Mouse (Mus musculus) embryonic fibroblast, embryonic 13.5 days (primary cell): Measurements from ENCODE around the gene Gtpbp2. TPM values are rescaled to one million over a fixed set of nuclear protein-coding genes. Genes with fewer than 3 reads are reported as not detected.

Experiments
- H3K27ac ChIP-seq: 2 replicates; pipeline ENCODE4 v1.5.1; 2012; ENCODE audit warnings: low read length, control low read depth, inconsistent platforms; ENCODE audit not compliant: insufficient read depth
- H3K4me1 ChIP-seq: 2 replicates; pipeline ENCODE4 v1.6.1; 2011; ENCODE audit warnings: low read length; ENCODE audit not compliant: control insufficient read depth, insufficient read depth
- H3K4me3 ChIP-seq: 2 replicates; pipeline ENCODE4 v1.5.1; 2011; ENCODE audit warnings: mild to moderate bottlenecking, control low read depth, low read length; ENCODE audit not compliant: insufficient read depth
- CTCF ChIP-seq: IDR thresholded peaks from 2 replicates; pipeline ENCODE4 v1.5.1; 2011; ENCODE audit warnings: mild to moderate bottlenecking, control low read depth, low read length, moderate library complexity, borderline replicate concordance; ENCODE audit not compliant: insufficient read depth
- POLR2A ChIP-seq: IDR thresholded peaks from 2 replicates; pipeline ENCODE4 v1.6.1; 2011; ENCODE audit warnings: low read depth, mild to moderate bottlenecking, control low read depth, low read length, moderate library complexity
- polyA plus RNA-seq: library from polyadenylated mRNA; stranded (reverse); fragments of >200 nt; gene quantifications from 2 replicates; pipeline ENCODE4 v1.2.4, GENCODE M21; 2011; ENCODE audit warnings: low read depth; ENCODE audit not compliant: missing spikeins, insufficient read length

Gtpbp2 gene
- polyA plus RNA-seq, 1 experiment, result 61.2 TPM

DNA sequence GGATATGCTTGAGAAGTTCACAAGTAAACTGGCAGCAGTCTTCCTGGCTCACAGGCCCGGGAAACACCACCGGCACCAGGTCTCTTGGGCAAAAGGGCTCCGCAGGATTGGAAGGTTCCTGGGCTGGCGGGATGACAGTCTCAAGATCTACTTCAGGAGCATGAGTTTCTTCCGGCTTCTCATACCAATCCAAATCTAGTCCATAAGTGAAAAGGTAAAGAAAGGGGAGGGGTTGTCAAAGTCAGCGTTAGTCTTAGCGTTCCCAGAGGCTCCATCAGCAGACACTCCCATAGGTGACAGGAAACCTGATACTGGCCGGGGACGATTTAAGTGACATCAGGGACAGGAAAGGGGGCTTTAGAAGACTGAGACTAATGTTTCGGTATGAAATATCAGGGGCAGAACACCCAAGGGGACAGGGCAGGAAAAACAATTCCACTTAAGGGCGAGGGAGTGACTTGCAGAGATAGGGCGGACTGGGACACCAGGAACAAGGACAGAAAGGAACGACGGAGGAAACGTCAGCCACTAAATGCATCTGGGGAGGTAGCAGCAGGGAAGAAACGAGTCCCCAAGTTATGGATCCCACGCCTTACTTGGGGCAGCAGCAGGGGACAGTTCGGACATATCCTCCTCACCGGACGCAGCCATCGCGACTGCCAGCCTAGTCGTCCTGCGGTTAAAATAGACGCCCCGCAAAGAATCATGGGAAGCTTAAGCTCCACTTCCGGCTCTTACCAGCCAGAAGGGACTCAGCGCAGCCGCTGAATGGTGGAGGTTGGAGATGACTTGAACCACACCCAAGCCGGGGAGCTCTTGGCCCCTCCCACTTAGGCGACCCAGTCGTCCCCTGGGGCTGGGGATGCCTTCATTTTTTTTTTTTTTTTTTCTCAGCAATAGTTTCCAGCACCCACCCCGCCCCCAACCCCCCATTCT, 7.7 kb upstream of the Gtpbp2 start, which contains the start of gene Mad2l1bp:
Mad2l1bp (minus strand) TSS at position 707 of the 936 bp plus-strand sequence.
- Histone ChIP-seq H3K4me3 (peak within 1 kb of the TSS; percentile 73), H3K4me1 (0 out of 2 replicates have a peak, but pooled peaks cover 2% of the 10 kb centered on the region), H3K27ac (no peak within 1 kb of the TSS)
- TF ChIP-seq POLR2A (peak; percentile 99), CTCF (no peak)

DNA sequence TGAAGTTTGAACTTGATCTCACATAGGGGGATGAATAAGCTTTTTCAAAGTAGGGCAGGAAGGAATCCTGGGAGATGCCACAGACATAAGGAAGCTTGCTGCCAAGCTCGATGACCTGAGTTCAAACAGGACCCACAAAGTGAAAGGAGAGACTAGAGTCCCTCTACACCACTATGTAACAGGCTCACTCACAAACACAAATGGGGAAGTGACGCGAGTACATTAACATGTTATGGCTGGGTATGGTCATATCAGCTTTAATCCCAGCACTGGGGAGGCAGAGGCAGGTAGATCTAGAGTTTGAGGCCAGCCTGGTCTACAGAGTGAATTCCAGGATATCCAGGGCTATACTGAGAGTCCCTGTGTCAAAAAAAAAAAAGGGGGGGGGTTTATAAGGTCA, 6.5 kb upstream of the Gtpbp2 start:
- Histone ChIP-seq H3K4me3 (no peak overlapping the region), H3K27ac (no peak overlapping the region), H3K4me1 (0 out of 2 replicates have a peak, but pooled peaks cover 2% of the 10 kb centered on the region)
- no peak for TF ChIP-seq POLR2A
- no peak for TF ChIP-seq CTCF

DNA sequence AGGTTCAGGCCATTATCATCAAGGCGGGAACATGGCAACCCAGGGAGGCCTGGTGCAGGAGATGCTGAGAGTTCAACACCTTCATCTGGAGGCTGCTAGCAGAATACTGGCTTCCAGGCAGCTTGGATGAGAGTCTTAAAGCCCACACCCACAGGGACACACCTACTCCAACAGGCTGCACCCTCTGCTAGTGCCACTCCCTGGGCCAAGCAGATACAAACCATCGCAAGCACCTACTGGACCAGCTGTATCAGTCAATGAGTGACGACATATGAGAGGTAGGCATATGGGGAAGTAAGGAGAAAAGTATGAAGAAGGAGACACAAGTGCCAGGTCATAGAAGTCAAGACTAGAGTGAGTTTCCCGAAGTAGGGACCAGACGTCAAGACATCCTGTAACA, 4.2 kb upstream of the Gtpbp2 start:
- Histone ChIP-seq H3K27ac (no peak overlapping the region), H3K4me1 (0 out of 2 replicates have a peak, but pooled peaks cover 2% of the 10 kb centered on the region)
- no peak for TF ChIP-seq POLR2A
- no peak for TF ChIP-seq CTCF

DNA sequence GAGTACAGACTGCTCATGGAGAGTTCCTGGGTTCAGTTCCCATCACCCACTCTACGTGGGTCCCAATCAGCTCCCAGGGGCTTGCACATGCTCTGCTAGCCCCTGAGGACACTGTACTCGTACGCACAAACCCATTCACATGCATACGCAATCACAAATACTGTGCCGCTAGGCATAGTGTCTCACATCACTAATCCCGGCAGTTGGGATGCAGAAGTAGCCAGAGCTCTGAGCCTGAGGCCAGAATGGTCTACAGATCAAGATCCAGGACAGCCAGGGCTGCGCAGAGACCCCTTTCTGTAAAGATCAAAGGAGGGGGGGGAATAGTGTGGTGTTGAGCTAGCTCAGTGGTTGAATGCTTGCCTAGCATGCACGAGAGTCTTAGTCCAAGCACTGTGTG, 3.7 kb upstream of the Gtpbp2 start:
- Histone ChIP-seq H3K4me1 (0 out of 2 replicates have a peak, but pooled peaks cover 2% of the 10 kb centered on the region), H3K27ac (no peak overlapping the region), H3K4me3 (no peak overlapping the region)
- TF ChIP-seq CTCF (no peak), POLR2A (no peak)

More for the DNA sequence above, 4.2 kb upstream of the Gtpbp2 start:
- H3K4me3 ChIP-seq, result no peak overlapping the region

DNA sequence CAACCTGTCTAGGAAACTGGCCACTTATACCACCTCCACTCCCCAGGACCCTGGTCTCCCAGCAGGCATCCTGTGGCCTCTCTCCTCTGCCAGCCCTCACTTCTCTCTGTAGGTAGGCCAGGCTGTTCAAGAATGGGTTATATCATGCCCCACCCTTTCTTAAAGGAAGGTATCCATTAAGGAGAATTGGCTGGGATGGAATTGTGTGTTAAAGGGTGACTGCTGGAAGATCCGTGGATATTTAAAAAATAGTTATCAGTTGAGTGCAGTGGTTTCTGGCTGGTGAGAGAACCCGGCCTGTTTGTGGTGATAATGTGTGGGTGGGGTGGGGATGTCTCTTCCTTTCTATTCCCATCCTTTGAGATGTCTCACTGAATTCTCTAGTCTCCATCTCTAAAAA, 1.6 kb upstream of the Gtpbp2 start:
- Histone ChIP-seq H3K27ac (no peak overlapping the region; the same call in 1 of the 2 replicates), H3K4me3 (no peak overlapping the region), H3K4me1 (no peaks in the 10 kb centered on the region)
- no peak for TF ChIP-seq CTCF
- no peak for TF ChIP-seq POLR2A

DNA sequence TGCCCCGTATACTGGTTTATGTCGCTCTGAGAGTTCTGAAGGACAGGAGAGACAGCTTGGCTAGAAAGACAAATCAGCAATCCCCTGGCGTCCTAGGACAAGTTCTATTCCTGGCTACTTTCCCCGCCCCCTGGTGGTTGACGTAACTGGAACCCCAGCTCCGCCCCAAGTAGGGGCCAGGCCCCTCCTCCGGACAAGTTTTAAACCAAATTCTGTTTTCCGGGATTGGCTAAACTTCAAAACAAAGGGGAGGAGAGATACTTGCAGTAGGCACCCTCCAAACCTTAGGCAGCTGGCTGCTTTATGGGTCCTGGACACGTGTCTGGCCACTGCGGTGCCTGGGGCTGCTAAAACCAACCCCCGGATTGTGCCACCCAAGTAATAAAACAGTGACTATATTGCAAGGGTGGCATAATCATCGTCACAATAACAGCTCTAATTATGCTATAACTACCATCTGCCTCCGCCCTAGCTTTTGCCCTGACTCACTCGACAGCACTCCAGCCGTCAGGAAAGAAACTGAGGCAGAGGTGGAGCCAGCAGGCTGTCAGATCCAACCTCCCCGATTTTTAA, 656 bp upstream of the Gtpbp2 start:
- TF ChIP-seq POLR2A (peak; percentile 75), CTCF (no peak)
- Histone ChIP-seq H3K27ac (peak overlapping the region; percentile 75), H3K4me3 (peak overlapping the region; percentile 64), H3K4me1 (no peaks in the 10 kb centered on the region)

DNA sequence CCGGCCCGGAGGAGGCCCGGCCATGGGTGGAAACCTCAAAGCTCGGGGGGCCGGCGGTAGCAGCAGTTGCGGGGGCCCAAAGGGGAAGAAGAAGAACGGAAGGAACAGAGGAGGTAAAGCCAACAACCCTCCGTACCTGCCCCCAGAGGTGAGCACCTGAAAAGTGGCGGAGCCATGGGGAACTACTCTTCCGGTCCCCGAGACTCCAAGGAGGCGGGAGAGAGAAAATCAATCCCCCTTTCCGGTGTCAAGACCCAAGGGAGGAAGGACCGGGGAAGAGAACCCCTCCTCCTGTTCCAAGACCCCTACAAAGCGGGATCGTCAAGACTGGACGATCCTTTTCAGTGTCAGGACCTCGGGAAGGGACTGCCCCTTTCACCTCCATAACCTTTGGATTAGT, 347 bp downstream of the Gtpbp2 start:
- peak overlapping the region; percentile 90 for H3K4me3 ChIP-seq
- H3K27ac ChIP-seq, result peak overlapping the region; percentile 15; the same call in 1 of the 2 replicates
- H3K4me1 ChIP-seq, result no peaks in the 10 kb centered on the region
- TF ChIP-seq CTCF, result no peak
- TF ChIP-seq POLR2A, result no peak

DNA sequence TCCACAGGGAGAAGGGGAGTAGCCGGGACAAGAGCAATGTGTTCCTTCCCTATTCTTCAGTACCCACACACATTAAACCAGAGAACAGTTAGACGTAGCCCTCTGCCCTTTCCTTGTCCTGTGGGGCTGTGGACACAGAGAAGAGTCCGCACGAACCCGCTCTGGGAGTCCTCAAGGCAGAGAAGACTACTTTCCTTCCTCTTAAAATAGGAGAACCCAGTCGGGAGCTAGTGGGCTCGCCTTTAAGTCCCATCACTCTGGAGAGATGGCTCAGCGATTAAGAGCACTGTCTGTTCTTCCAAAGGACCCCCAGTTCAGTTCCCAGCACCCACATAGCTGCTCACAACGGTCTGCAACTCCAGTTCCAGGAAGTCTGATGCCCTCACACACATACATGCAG, 878 bp downstream of the Gtpbp2 start:
- H3K27ac ChIP-seq, result peak overlapping the region; percentile 15; the same call in 1 of the 2 replicates
- H3K4me1 ChIP-seq, result no peaks in the 10 kb centered on the region
- H3K4me3 ChIP-seq, result peak overlapping the region; percentile 90
- TF ChIP-seq CTCF (no peak), POLR2A (no peak)

DNA sequence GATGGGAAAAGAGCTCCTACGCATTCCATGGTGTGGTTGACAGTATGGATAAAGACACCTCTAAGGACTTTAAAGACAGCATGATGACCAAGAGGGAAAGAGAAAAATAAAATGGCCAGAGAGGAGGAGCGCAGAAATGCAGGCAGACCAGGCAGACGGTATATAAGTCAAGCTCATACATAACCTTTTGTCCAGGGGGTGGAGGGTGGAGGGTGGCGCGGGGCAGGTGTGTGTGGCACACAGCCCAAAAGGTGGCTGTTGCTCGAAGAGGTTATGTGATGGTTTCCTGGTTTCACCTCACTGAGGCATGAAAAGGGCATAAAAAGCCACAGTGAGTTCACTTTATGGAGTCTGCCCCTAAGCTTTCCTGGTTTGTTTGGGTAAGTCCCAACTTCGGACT, 1.7 kb downstream of the Gtpbp2 start:
- H3K4me1 ChIP-seq, result no peaks in the 10 kb centered on the region
- H3K27ac ChIP-seq, result no peak overlapping the region
- no peak overlapping the region for H3K4me3 ChIP-seq
- no peak for TF ChIP-seq CTCF
- no peak for TF ChIP-seq POLR2A
